Mouse (Mus musculus): ENCODE measurements around the gene Per1. TPM values are rescaled to one million over a fixed set of nuclear protein-coding genes. Genes with fewer than 3 reads are reported as not detected.

The Per1 gene
- polyA plus RNA-seq, 1 experiment from 2014 or later: 15.4 TPM

GRCm38 (mm10) chr11:69064259-69065133, 30.5 kb upstream of the Per1 start:
- peak overlapping the region; percentile 72 for H3K9ac ChIP-seq
- WGBS: 47% methylated on average over 9 of the region's 9 CpGs
- no peak for TF ChIP-seq CTCF (IDR thresholded peaks at IDR 0.05; ENCODE audit: low read depth)
- no peaks in the 10 kb centered on the region for H3K9me3 ChIP-seq (ENCODE audit: low read depth, low read length)
- H3K4me3 ChIP-seq (ENCODE audit: low read depth, low read length): peak overlapping the region; percentile 75
- peak overlapping the region; percentile 83; the same call in 1 of the 2 replicates for H3K27ac ChIP-seq (ENCODE audit: low read depth)
- H3K4me2 ChIP-seq: peak overlapping the region; percentile 97
- peaks cover 16% of the 10 kb centered on the region for H3K4me1 ChIP-seq (ENCODE audit: insufficient read depth)
- DNase-seq (no peak), ATAC-seq (ENCODE audit: insufficient read depth) (no peak)
- H3K36me3 ChIP-seq (ENCODE audit: insufficient read depth): no peaks in the 10 kb centered on the region
- H3K27me3 ChIP-seq (ENCODE audit: insufficient read depth, low read length): no peaks in the 10 kb centered on the region

- Histone ChIP-seq H3K27ac (ENCODE audit: low read depth) (no peak overlapping the region), H3K9me3 (ENCODE audit: low read depth, low read length) (no peaks in the 10 kb centered on the region), H3K9ac (no peak overlapping the region), H3K36me3 (ENCODE audit: insufficient read depth) (no peaks in the 10 kb centered on the region), H3K27me3 (ENCODE audit: insufficient read depth, low read length) (no peaks in the 10 kb centered on the region), H3K4me1 (ENCODE audit: insufficient read depth) (peaks cover 16% of the 10 kb centered on the region), H3K4me2 (peak overlapping the region; percentile 80), H3K4me3 (ENCODE audit: low read depth, low read length) (no peak overlapping the region)
- no peak for TF ChIP-seq CTCF (IDR thresholded peaks at IDR 0.05; ENCODE audit: low read depth)
- no peak for ATAC-seq (ENCODE audit: insufficient read depth)
- no peak for DNase-seq
- WGBS: 57% methylated on average over 3 of the region's 3 CpGs
These were observed 29.6 kb upstream of the Per1 start for GRCm38 (mm10) chr11:69065394-69065925.

- peak overlapping the region; percentile 80 for H3K4me2 ChIP-seq
- H3K9me3 ChIP-seq (ENCODE audit: low read depth, low read length): no peaks in the 10 kb centered on the region
- H3K9ac ChIP-seq: peak overlapping the region; percentile 47
- ATAC-seq (ENCODE audit: insufficient read depth): no peak
- no peaks in the 10 kb centered on the region for H3K36me3 ChIP-seq (ENCODE audit: insufficient read depth)
- peak; percentile 46 for DNase-seq
- H3K4me3 ChIP-seq (ENCODE audit: low read depth, low read length): peak overlapping the region; percentile 38
- peaks cover 17% of the 10 kb centered on the region for H3K4me1 ChIP-seq (ENCODE audit: insufficient read depth)
- H3K27ac ChIP-seq (ENCODE audit: low read depth): no peak overlapping the region
- WGBS: 3% methylated on average over 29 of the region's 29 CpGs
- no peaks in the 10 kb centered on the region for H3K27me3 ChIP-seq (ENCODE audit: insufficient read depth, low read length)
- TF ChIP-seq CTCF (IDR thresholded peaks at IDR 0.05; ENCODE audit: low read depth): no peak
These were observed 28.7 kb upstream of the Per1 start for GRCm38 (mm10) chr11:69066163-69066861.

GRCm38 (mm10) chr11:69066956-69067355, 28.1 kb upstream of the Per1 start:
- Histone ChIP-seq H3K4me3 (ENCODE audit: low read depth, low read length) (peak overlapping the region; percentile 38), H3K9ac (peak overlapping the region; percentile 47; the same call in 1 of the 2 replicates), H3K27me3 (ENCODE audit: insufficient read depth, low read length) (no peaks in the 10 kb centered on the region), H3K9me3 (ENCODE audit: low read depth, low read length) (no peaks in the 10 kb centered on the region), H3K4me1 (ENCODE audit: insufficient read depth) (peaks cover 17% of the 10 kb centered on the region), H3K36me3 (ENCODE audit: insufficient read depth) (no peaks in the 10 kb centered on the region), H3K4me2 (peak overlapping the region; percentile 80), H3K27ac (ENCODE audit: low read depth) (peak overlapping the region; percentile 19; the same call in 1 of the 2 replicates)
- DNase-seq (peak; percentile 97), ATAC-seq (ENCODE audit: insufficient read depth) (no peak)
- peak; percentile 86 for TF ChIP-seq CTCF (IDR thresholded peaks at IDR 0.05; ENCODE audit: low read depth)
- 8% methylated on average over 8 of the region's 8 CpGs for WGBS

GRCm38 (mm10) chr11:69067601-69068000, 27.4 kb upstream of the Per1 start:
- no peak for TF ChIP-seq CTCF (IDR thresholded peaks at IDR 0.05; ENCODE audit: low read depth)
- Histone ChIP-seq H3K27ac (ENCODE audit: low read depth) (peak overlapping the region; percentile 19), H3K9me3 (ENCODE audit: low read depth, low read length) (no peaks in the 10 kb centered on the region), H3K4me3 (ENCODE audit: low read depth, low read length) (no peak overlapping the region), H3K4me1 (ENCODE audit: insufficient read depth) (peaks cover 17% of the 10 kb centered on the region), H3K4me2 (peak overlapping the region; percentile 80; the same call in 1 of the 2 replicates), H3K36me3 (ENCODE audit: insufficient read depth) (no peaks in the 10 kb centered on the region), H3K9ac (no peak overlapping the region), H3K27me3 (ENCODE audit: insufficient read depth, low read length) (no peaks in the 10 kb centered on the region)
- no peak for ATAC-seq (ENCODE audit: insufficient read depth)
- 29% methylated on average over 6 of the region's 6 CpGs for WGBS
- peak; percentile 49 for DNase-seq

- H3K4me1 ChIP-seq (ENCODE audit: insufficient read depth): peaks cover 12% of the 10 kb centered on the region
- ATAC-seq (ENCODE audit: insufficient read depth) (no peak), DNase-seq (peak; percentile 46)
These were observed 24.9 kb upstream of the Per1 start for GRCm38 (mm10) chr11:69070093-69070492.

More at GRCm38 (mm10) chr11:69070093-69070492, 24.9 kb upstream of the Per1 start:
- H3K4me3 ChIP-seq (ENCODE audit: low read depth, low read length): peak overlapping the region; percentile 70
- no peaks in the 10 kb centered on the region for H3K9me3 ChIP-seq (ENCODE audit: low read depth, low read length)
- WGBS: under 1% methylated on average over 13 of the region's 13 CpGs
- H3K36me3 ChIP-seq (ENCODE audit: insufficient read depth): no peaks in the 10 kb centered on the region
- TF ChIP-seq CTCF (IDR thresholded peaks at IDR 0.05; ENCODE audit: low read depth): no peak
- no peaks in the 10 kb centered on the region for H3K27me3 ChIP-seq (ENCODE audit: insufficient read depth, low read length)
- peak overlapping the region; percentile 81 for H3K9ac ChIP-seq
- peak overlapping the region; percentile 95 for H3K27ac ChIP-seq (ENCODE audit: low read depth)
- H3K4me2 ChIP-seq: peak overlapping the region; percentile 89

Data from lung, embryonic 14.5 days (tissue).